Mouse (Mus musculus): ENCODE measurements around the gene Nupr1l. TPM values are rescaled to one million over a fixed set of nuclear protein-coding genes. Genes with fewer than 3 reads are reported as not detected.
"Not testable (repeated sequence)": the region's sequence is repeated elsewhere in the genome, so short reads cannot be mapped to it uniquely, and the experiment has no call there.

The Nupr1l gene
- polyA plus RNA-seq, 1 experiment from 2014 or later, result 6.2 TPM

GRCm38 (mm10) chr5:129921972-129922371 lies 13.6 kb downstream of the Nupr1l start:
- WGBS, result 93% methylated on average over 4 of the region's 4 CpGs
- Histone ChIP-seq H3K9ac (no peak overlapping the region), H3K4me1 (no peaks in the 10 kb centered on the region), H3K4me3 (replicated peaks) (no peak overlapping the region), H3K4me2 (no peak overlapping the region), H3K27me3 (no peaks in the 10 kb centered on the region), H3K27ac (no peak overlapping the region), H3K36me3 (replicated peaks) (no peaks in the 10 kb centered on the region), H3K9me3 (no peaks in the 10 kb centered on the region)
- no peak for ATAC-seq (ENCODE audit: low FRiP score)

- WGBS, result 90% methylated on average over 8 of the region's 8 CpGs
- Histone ChIP-seq H3K4me1 (peaks cover 2% of the 10 kb centered on the region; the same call in 1 of the 2 replicates), H3K4me2 (no peak overlapping the region), H3K9ac (no peak overlapping the region), H3K36me3 (replicated peaks) (no peaks in the 10 kb centered on the region), H3K9me3 (no peaks in the 10 kb centered on the region), H3K27ac (no peak overlapping the region), H3K27me3 (no peaks in the 10 kb centered on the region), H3K4me3 (replicated peaks) (no peak overlapping the region)
- ATAC-seq (ENCODE audit: low FRiP score), result no peak
Observed at GRCm38 (mm10) chr5:129924820-129925452, 16.6 kb downstream of the Nupr1l start.

- H3K36me3 ChIP-seq (replicated peaks), result no peaks in the 10 kb centered on the region
- no peak for ATAC-seq (ENCODE audit: low FRiP score)
- WGBS, result 86% methylated on average over 5 of the region's 5 CpGs
- peaks cover 4% of the 10 kb centered on the region for H3K4me1 ChIP-seq
- H3K9ac ChIP-seq, result no peak overlapping the region
- no peak overlapping the region for H3K4me2 ChIP-seq
- H3K27ac ChIP-seq, result no peak overlapping the region
- H3K9me3 ChIP-seq, result no peaks in the 10 kb centered on the region
- H3K4me3 ChIP-seq (replicated peaks), result no peak overlapping the region
- H3K27me3 ChIP-seq, result no peaks in the 10 kb centered on the region
Observed at GRCm38 (mm10) chr5:129925933-129926332, 17.6 kb downstream of the Nupr1l start.

GRCm38 (mm10) chr5:129929924-129930855 lies 21.9 kb downstream of the Nupr1l start:
- no peak for ATAC-seq (ENCODE audit: low FRiP score)
- Histone ChIP-seq H3K36me3 (replicated peaks) (no peaks in the 10 kb centered on the region), H3K4me2 (no peak overlapping the region), H3K9ac (no peak overlapping the region), H3K27ac (0 out of 2 replicates have a peak overlapping the region, but pooled peaks have one; percentile 31), H3K27me3 (no peaks in the 10 kb centered on the region), H3K9me3 (no peaks in the 10 kb centered on the region), H3K4me1 (peaks cover 4% of the 10 kb centered on the region), H3K4me3 (replicated peaks) (no peak overlapping the region)
- 49% methylated on average over 9 of the region's 9 CpGs for WGBS

- Histone ChIP-seq H3K27ac (no peak overlapping the region), H3K27me3 (no peaks in the 10 kb centered on the region), H3K4me2 (no peak overlapping the region), H3K9ac (0 out of 2 replicates have a peak overlapping the region, but pooled peaks have one; percentile 4), H3K4me3 (replicated peaks) (no peak overlapping the region), H3K36me3 (replicated peaks) (no peaks in the 10 kb centered on the region), H3K9me3 (no peaks in the 10 kb centered on the region), H3K4me1 (peaks cover 5% of the 10 kb centered on the region; the same call in 1 of the 2 replicates)
- 5% methylated on average over 4 of the region's 4 CpGs for WGBS
- no peak for ATAC-seq (ENCODE audit: low FRiP score)
Observed at GRCm38 (mm10) chr5:129936941-129937340, 28.6 kb downstream of the Nupr1l start.

GRCm38 (mm10) chr5:129940281-129940680 lies 31.9 kb downstream of the Nupr1l start:
- no peak for ATAC-seq (ENCODE audit: low FRiP score)
- 71% methylated on average over 2 of the region's 2 CpGs for WGBS
- Histone ChIP-seq H3K27me3 (no peaks in the 10 kb centered on the region), H3K9me3 (no peaks in the 10 kb centered on the region), H3K36me3 (replicated peaks) (peaks cover 5% of the 10 kb centered on the region; the same call in 1 of the 2 replicates), H3K4me3 (replicated peaks) (no peak overlapping the region), H3K4me1 (peaks cover 13% of the 10 kb centered on the region), H3K27ac (no peak overlapping the region), H3K4me2 (no peak overlapping the region), H3K9ac (no peak overlapping the region)

- no peaks in the 10 kb centered on the region for H3K9me3 ChIP-seq
- 0 out of 2 replicates have a peak overlapping the region, but pooled peaks have one; percentile 21 for H3K9ac ChIP-seq
- H3K36me3 ChIP-seq (replicated peaks), result peaks cover 9% of the 10 kb centered on the region
- peak overlapping the region; percentile 93 for H3K4me3 ChIP-seq (replicated peaks)
- no peak for ATAC-seq (ENCODE audit: low FRiP score)
- 12% methylated on average over 9 of the region's 9 CpGs for WGBS
- peak overlapping the region; percentile 48 for H3K27ac ChIP-seq
- peak overlapping the region; percentile 50 for H3K4me2 ChIP-seq
- no peaks in the 10 kb centered on the region for H3K27me3 ChIP-seq
- H3K4me1 ChIP-seq, result peaks cover 13% of the 10 kb centered on the region
Observed at GRCm38 (mm10) chr5:129940736-129941494, 32.6 kb downstream of the Nupr1l start.

- H3K9me3 ChIP-seq, result no peaks in the 10 kb centered on the region
- H3K27me3 ChIP-seq, result no peaks in the 10 kb centered on the region
- H3K36me3 ChIP-seq (replicated peaks), result peaks cover 9% of the 10 kb centered on the region
- peak within 1 kb of the TSS; percentile 93 for H3K4me3 ChIP-seq (replicated peaks)
- peak; percentile 95 for ATAC-seq (ENCODE audit: low FRiP score)
- peak within 1 kb of the TSS; percentile 59 for H3K27ac ChIP-seq
- H3K4me1 ChIP-seq, result peaks cover 13% of the 10 kb centered on the region
- peak within 1 kb of the TSS; percentile 87 for H3K9ac ChIP-seq
- H3K4me2 ChIP-seq, result peak within 1 kb of the TSS; percentile 82
- WGBS, result 2% methylated on average over 55 of the region's 59 CpGs
Observed at GRCm38 (mm10) chr5:129941495-129942045, 33.2 kb downstream of the Nupr1l start, which contains the start of gene Vkorc1l1. Vkorc1l1 (plus strand) TSS chr5:129941970.

GRCm38 (mm10) chr5:129942073-129942939 lies 34.0 kb downstream of the Nupr1l start:
- Histone ChIP-seq H3K9ac (peak overlapping the region; percentile 87), H3K4me2 (peak overlapping the region; percentile 82), H3K27ac (peak overlapping the region; percentile 59), H3K4me3 (replicated peaks) (peak overlapping the region; percentile 93)
- H3K36me3 ChIP-seq (replicated peaks); H3K4me1 ChIP-seq; H3K9me3 ChIP-seq; H3K27me3 ChIP-seq: not testable (repeated sequence)
- WGBS, result under 1% methylated on average over 42 of the region's 82 CpGs
- peak; percentile 60 for ATAC-seq (ENCODE audit: low FRiP score)

GRCm38 (mm10) chr5:129943402-129943801 lies 35.1 kb downstream of the Nupr1l start:
- no peak for ATAC-seq (ENCODE audit: low FRiP score)
- Histone ChIP-seq H3K4me2 (no peak overlapping the region), H3K9me3 (no peaks in the 10 kb centered on the region), H3K27me3 (no peaks in the 10 kb centered on the region), H3K27ac (no peak overlapping the region), H3K4me1 (peaks cover 8% of the 10 kb centered on the region), H3K36me3 (replicated peaks) (peaks cover 9% of the 10 kb centered on the region), H3K4me3 (replicated peaks) (no peak overlapping the region), H3K9ac (no peak overlapping the region)
- 90% methylated on average over 1 of the region's 1 CpGs for WGBS

GRCm38 (mm10) chr5:129947528-129948033 lies 39.2 kb downstream of the Nupr1l start:
- Histone ChIP-seq H3K9ac (no peak overlapping the region), H3K27me3 (no peaks in the 10 kb centered on the region), H3K4me2 (no peak overlapping the region), H3K9me3 (no peaks in the 10 kb centered on the region), H3K27ac (no peak overlapping the region), H3K4me1 (peaks cover 7% of the 10 kb centered on the region), H3K4me3 (replicated peaks) (no peak overlapping the region), H3K36me3 (replicated peaks) (peaks cover 9% of the 10 kb centered on the region)
- ATAC-seq (ENCODE audit: low FRiP score), result no peak
- WGBS, result 92% methylated on average over 2 of the region's 2 CpGs
